Mouse (Mus musculus) myocyte (in vitro differentiated cells): Measurements from ENCODE around the gene Hist2h3c2.

Source experiments
- CEBPB ChIP-seq: IDR thresholded peaks from 2 replicates; pipeline ENCODE4 v1.6.1; 2011; ENCODE audit warnings: mild to moderate bottlenecking, moderate library complexity; ENCODE audit not compliant: poor library complexity, insufficient read depth, severe bottlenecking
- E2F4 ChIP-seq: IDR thresholded peaks from one replicate; pipeline ENCODE4 v1.6.1; 2011; ENCODE audit warnings: mild to moderate bottlenecking, control low read depth, moderate library complexity; ENCODE audit not compliant: insufficient read depth
- MAX ChIP-seq: IDR thresholded peaks from one replicate; pipeline ENCODE4 v1.6.1; 2011; ENCODE audit warnings: low read depth, mild to moderate bottlenecking, control low read depth
- MYOD1 ChIP-seq, 3 experiments: IDR thresholded peaks; one replicate each; pipeline ENCODE4 v1.6.1; 2011; ENCODE audit warnings: control low read depth in 2 of 3, low read depth in 2 of 3, mild to moderate bottlenecking in 2 of 3, moderate library complexity in 1 of 3; ENCODE audit not compliant: insufficient read length in 2 of 3, control insufficient read depth in 1 of 3
- POLR2A ChIP-seq: IDR thresholded peaks from one replicate; pipeline ENCODE4 v1.6.1; 2011; ENCODE audit warnings: low read depth, mild to moderate bottlenecking, control low read depth, moderate library complexity; ENCODE audit not compliant: insufficient read length
- POLR2AphosphoS2 ChIP-seq: IDR thresholded peaks from one replicate; pipeline ENCODE4 v1.6.1; 2011; ENCODE audit warnings: low read depth, control low read depth; ENCODE audit not compliant: insufficient read length
- REST ChIP-seq: IDR thresholded peaks from one replicate; pipeline ENCODE4 v1.6.1; 2011; ENCODE audit warnings: mild to moderate bottlenecking, control low read depth, moderate library complexity; ENCODE audit not compliant: insufficient read depth, insufficient read length
- TCF12 ChIP-seq: IDR thresholded peaks from one replicate; pipeline ENCODE4 v1.6.1; 2011; ENCODE audit warnings: mild to moderate bottlenecking, control low read depth; ENCODE audit not compliant: poor library complexity, insufficient read depth, severe bottlenecking
- TCF3 ChIP-seq: IDR thresholded peaks from one replicate; pipeline ENCODE4 v1.6.1; 2011; ENCODE audit warnings: low read depth, control low read depth; ENCODE audit not compliant: insufficient read length
- USF1 ChIP-seq: IDR thresholded peaks from one replicate; pipeline ENCODE4 v1.6.1; 2011; ENCODE audit warnings: low read depth, mild to moderate bottlenecking, control low read depth, moderate library complexity

DNA sequence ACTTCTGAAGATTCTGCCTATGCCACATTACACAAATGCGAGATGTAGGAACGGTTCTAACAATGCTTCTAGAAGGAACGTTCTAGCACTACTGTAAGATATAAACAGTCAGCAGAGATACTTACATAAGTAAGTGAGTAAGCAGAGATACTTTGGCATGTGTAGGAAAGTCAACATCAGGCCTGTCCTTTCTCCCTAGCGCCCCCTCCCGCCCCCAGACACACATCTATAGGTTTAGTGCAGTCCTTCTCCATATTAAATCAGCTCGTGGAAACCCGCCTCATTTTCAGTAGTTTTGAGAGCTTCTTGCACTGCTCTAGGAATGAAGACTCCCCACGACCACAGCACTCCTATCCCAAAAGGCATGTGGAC lies 38.5 kb upstream of the Hist2h3c2 start:
- TF ChIP-seq POLR2A = no peak
- TF ChIP-seq E2F4 = no peak
- TF ChIP-seq MAX = no peak
- TF ChIP-seq CEBPB = no peak
- no peak for TF ChIP-seq POLR2AphosphoS2
- no peak for TF ChIP-seq USF1
- no peak for TF ChIP-seq REST
- TF ChIP-seq TCF12 = no peak
- TF ChIP-seq TCF3 = no peak
- no peak for TF ChIP-seq MYOD1 (IDR thresholded peaks at IDR 0.05; ENCODE audit: control insufficient read depth in 1 of 3, insufficient read length in 2 of 3, low read depth in 2 of 3)
